Mouse (Mus musculus): Measurements from ENCODE around the gene Rad51.

The Rad51 gene

GRCm38 (mm10) chr2:119112438-119113112 is at the start of gene Rad51:
Gene Rad51, plus strand, starts transcription at chr2:119112793.
- ChIA-PET POLR2A (interaction anchor here in 2 of 4 experiments (0.5 to 2.5 kb wide), 12 partner anchors 10 to 76 kb away, joined by 3 to 21 read pairs (median 4); no protein-coding TSS in a partner anchor), CTCF (interaction anchor here in 1 of 4 experiments (0.5 kb wide), 1 partner anchor 1049 kb away, joined by 3 read pairs; no protein-coding TSS in a partner anchor)

- POLR2A ChIA-PET: no interaction called here
- CTCF ChIA-PET: interaction anchor here in 1 of 4 experiments (0.6 kb wide), 1 partner anchor 131 kb away, joined by 3 read pairs; no protein-coding TSS in a partner anchor
Observed at GRCm38 (mm10) chr2:119072397-119072796, 40.2 kb upstream of the Rad51 start.

GRCm38 (mm10) chr2:119086156-119086555 is 26.4 kb upstream of the Rad51 start:
- POLR2A ChIA-PET: interaction anchor here in 2 of 4 experiments (0.7 to 1.2 kb wide), 4 partner anchors 15 to 712 kb away, joined by 3 to 5 read pairs (median 3); partner anchors contain the start of gene Tyro3 (in 1 of the 2)

GRCm38 (mm10) chr2:119101552-119101951 is 11.0 kb upstream of the Rad51 start:
- ChIA-PET CTCF (interaction anchor here in 1 of 4 experiments (0.8 kb wide), 1 partner anchor 65 kb away, joined by 3 read pairs; no protein-coding TSS in a partner anchor), POLR2A (no interaction called here)

More at GRCm38 (mm10) chr2:119086156-119086555, 26.4 kb upstream of the Rad51 start:
- CTCF ChIA-PET: interaction anchor here in 2 of 4 experiments (0.7 to 1.7 kb wide), 3 partner anchors 20 to 26 kb away, joined by 3 to 5 read pairs (median 3); no protein-coding TSS in a partner anchor

GRCm38 (mm10) chr2:119106583-119106982 is 6.0 kb upstream of the Rad51 start:
- POLR2A ChIA-PET: interaction anchor here in 3 of 4 experiments (0.6 to 1.9 kb wide), 8 partner anchors 31 to 1515 kb away, joined by 3 to 8 read pairs (median 3); partner anchors contain the start of gene Ccdc32 (in 1 of the 3)
- CTCF ChIA-PET: interaction anchor here in 3 of 4 experiments (0.6 to 1.2 kb wide), 4 partner anchors 20 to 220 kb away, joined by 3 to 12 read pairs (median 3); partner anchors contain the start of gene Gchfr (in 1 of the 3)

GRCm38 (mm10) chr2:119108554-119108953 is 4.0 kb upstream of the Rad51 start:
- ChIA-PET POLR2A (interaction anchor here in 3 of 4 experiments (0.7 to 1.9 kb wide), 14 partner anchors 8 to 369 kb away, joined by 3 to 7 read pairs (median 3); partner anchors contain the start of gene Ino80 (in 1 of the 3)), CTCF (interaction anchor here (0.6 to 1.7 kb wide), 9 partner anchors 9 to 179 kb away, joined by 3 to 6 read pairs (median 3); no protein-coding TSS in a partner anchor)

GRCm38 (mm10) chr2:119111060-119111459 is 1.5 kb upstream of the Rad51 start:
- ChIA-PET POLR2A (interaction anchor here in 2 of 4 experiments (0.7 to 1.7 kb wide), 9 partner anchors 11 to 361 kb away, joined by 3 to 5 read pairs (median 3); no protein-coding TSS in a partner anchor), CTCF (interaction anchor here in 1 of 4 experiments (0.5 kb wide), 1 partner anchor 104 kb away, joined by 3 read pairs; no protein-coding TSS in a partner anchor)

GRCm38 (mm10) chr2:119113121-119113925 is 730 bp downstream of the Rad51 start:
- POLR2A ChIA-PET: interaction anchor here in 3 of 4 experiments (0.5 to 3.3 kb wide), 13 partner anchors 9 to 77 kb away, joined by 3 to 21 read pairs (median 5); no protein-coding TSS in a partner anchor
- CTCF ChIA-PET: interaction anchor here in 2 of 4 experiments (0.5 to 0.6 kb wide), 2 partner anchors 1048 to 1512 kb away, joined by 3 to 5 read pairs; no protein-coding TSS in a partner anchor

GRCm38 (mm10) chr2:119136346-119136898 is 23.8 kb downstream of the Rad51 start:
- ChIA-PET POLR2A (interaction anchor here in 2 of 4 experiments (0.6 to 3.5 kb wide), 9 partner anchors 8 to 113 kb away, joined by 3 to 22 read pairs (median 3); partner anchors contain the start of gene Gchfr (in 1 of the 2)), CTCF (interaction anchor here in 1 of 4 experiments (1.2 kb wide), 1 partner anchor 36 kb away, joined by 3 read pairs; no protein-coding TSS in a partner anchor)

GRCm38 (mm10) chr2:119145199-119145598 is 32.6 kb downstream of the Rad51 start:
- ChIA-PET POLR2A (interaction anchor here in 1 of 4 experiments (0.6 to 3.6 kb wide), 10 partner anchors 8 to 159 kb away, joined by 3 to 17 read pairs (median 4); partner anchors contain the start of gene Vps18), CTCF (interaction anchor here (0.6 to 4.7 kb wide), 7 partner anchors 39 to 823 kb away, joined by 3 to 21 read pairs (median 3); no protein-coding TSS in a partner anchor)

GRCm38 (mm10) chr2:119146435-119146834 is 33.8 kb downstream of the Rad51 start:
- CTCF ChIA-PET: interaction anchor here in 3 of 4 experiments (0.6 to 4.7 kb wide), 6 partner anchors 13 to 105 kb away, joined by 3 to 21 read pairs (median 4); no protein-coding TSS in a partner anchor
- POLR2A ChIA-PET: interaction anchor here in 3 of 4 experiments (0.6 to 3.6 kb wide), 12 partner anchors 8 to 448 kb away, joined by 3 to 17 read pairs (median 4); partner anchors contain the start of gene Spint1 (in 1 of the 3)

GRCm38 (mm10) chr2:119147160-119147678 is 34.6 kb downstream of the Rad51 start:
- ChIA-PET CTCF (interaction anchor here (0.6 to 4.7 kb wide), 6 partner anchors 9 to 42 kb away, joined by 3 to 21 read pairs (median 4); no protein-coding TSS in a partner anchor), POLR2A (interaction anchor here (0.6 to 3.6 kb wide), 22 partner anchors 8 to 507 kb away, joined by 3 to 17 read pairs (median 4); partner anchors contain the start of genes Rmdn3 (in 1 of the 4) and Spint1 (in 1 of the 4))

- POLR2A ChIA-PET: interaction anchor here in 3 of 4 experiments (0.6 to 3.6 kb wide), 19 partner anchors 8 to 288 kb away, joined by 3 to 17 read pairs (median 3); partner anchors contain the start of gene Rmdn3 (in 1 of the 3)
- CTCF ChIA-PET: interaction anchor here (0.8 to 4.7 kb wide), 5 partner anchors 10 to 42 kb away, joined by 3 to 21 read pairs (median 4); no protein-coding TSS in a partner anchor
Observed at GRCm38 (mm10) chr2:119147775-119148174, 35.2 kb downstream of the Rad51 start.

- ChIA-PET POLR2A (interaction anchor here in 1 of 4 experiments (3.0 kb wide), 1 partner anchor 14 kb away, joined by 7 read pairs; no protein-coding TSS in a partner anchor), CTCF (interaction anchor here in 2 of 4 experiments (0.7 to 1.8 kb wide), 2 partner anchors 37 to 44 kb away, joined by 3 to 5 read pairs; no protein-coding TSS in a partner anchor)
Observed at GRCm38 (mm10) chr2:119152255-119152654, 39.7 kb downstream of the Rad51 start.

GRCm38 (mm10) chr2:119154683-119155082 is 42.1 kb downstream of the Rad51 start:
- POLR2A ChIA-PET: interaction anchor here in 3 of 4 experiments (0.6 to 2.3 kb wide), 6 partner anchors 8 to 910 kb away, joined by 3 to 17 read pairs (median 4); no protein-coding TSS in a partner anchor
- CTCF ChIA-PET: no interaction called here

- POLR2A ChIA-PET: interaction anchor here in 1 of 4 experiments (1.0 to 2.3 kb wide), 4 partner anchors 9 to 81 kb away, joined by 3 to 17 read pairs (median 4); partner anchors contain the start of gene Spint1
- CTCF ChIA-PET: no interaction called here
Observed at GRCm38 (mm10) chr2:119155388-119155787, 42.8 kb downstream of the Rad51 start.
